ENCODE assay signal across 10 mouse cellular contexts in genomic region chr3:146058263-146058662, GRCm38 (mm10). TPM values are rescaled to one million over a fixed set of nuclear protein-coding genes. Genes with fewer than 3 reads are reported as not detected.
DNase-seq lines count a peak whose midpoint lies in the region; ATAC-seq and TF ChIP-seq lines count a peak whose summit lies in the region.
"Had no signal": no experiment of that assay in that cellular context is flagged by ENCODE, and none has a peak within 500 bp of the region (broad histone marks: within the 10 kb centered on the region; RNA-seq: fewer than 3 reads in every experiment).

No protein-coding gene starts in this region.

- no peaks in the 10 kb centered on the region for H3K27me3 ChIP-seq in heart, embryonic 12.5 days (replicated peaks)
- peaks cover 3% of the 10 kb centered on the region for H3K27me3 ChIP-seq in C2C12 (ENCODE audit: control insufficient read depth, insufficient read depth, insufficient read length)
- H3K27me3 ChIP-seq: liver, embryonic 15.5 days had no signal

- no peaks in the 10 kb centered on the region for H3K79me2 ChIP-seq in C2C12 (ENCODE audit: control insufficient read depth, insufficient read depth)

- no peak overlapping the region for H3K27ac ChIP-seq in heart, embryonic 12.5 days (ENCODE audit: poor library complexity, severe bottlenecking)
- H3K27ac ChIP-seq in embryonic fibroblast, embryonic 13.5 days (ENCODE audit: insufficient read depth, low read length) = no peak overlapping the region
- H3K27ac ChIP-seq: embryonic facial prominence, embryonic 13.5 days; liver, embryonic 15.5 days had no signal

- peaks cover 2% of the 10 kb centered on the region for H3K4me1 ChIP-seq in heart, embryonic 12.5 days (replicated peaks)
- no peaks in the 10 kb centered on the region for H3K4me1 ChIP-seq in embryonic fibroblast, embryonic 13.5 days (ENCODE audit: control insufficient read depth, insufficient read depth, low read length)
- H3K4me1 ChIP-seq: liver, embryonic 15.5 days had no signal

- H3K79me3 ChIP-seq in C2C12 (ENCODE audit: low read depth) = no peaks in the 10 kb centered on the region

- WGBS in heart, embryonic 12.5 days = 21% methylated on average over 4 of the region's 4 CpGs

- no peak overlapping the region for H3K4me2 ChIP-seq in heart, embryonic 12.5 days
- H3K4me2 ChIP-seq: embryonic facial prominence, embryonic 13.5 days; liver, embryonic 15.5 days had no signal

- peak; percentile 38 for DNase-seq in heart, adult 8-10 months (ENCODE audit: low spot score)
- DNase-seq in kidney, adult 9 months = peak; percentile 45
- DNase-seq in mesoderm, embryonic 11.5 days (ENCODE audit: low read depth, low spot score) = peak; percentile 71
- peak; percentile 65 for DNase-seq in thymus, postnatal 25 days

- no peak overlapping the region for H3ac ChIP-seq in C2C12 (ENCODE audit: control insufficient read depth, insufficient read length, low read depth)

- TF ChIP-seq POLR2A in embryonic fibroblast, embryonic 13.5 days (IDR thresholded peaks at IDR 0.05; ENCODE audit: low read depth, low read length) = no peak

- no peaks in the 10 kb centered on the region for H3K36me3 ChIP-seq in heart, embryonic 12.5 days
- no peaks in the 10 kb centered on the region for H3K36me3 ChIP-seq in C2C12 (ENCODE audit: control insufficient read depth, insufficient read depth)
- H3K36me3 ChIP-seq: embryonic facial prominence, embryonic 13.5 days; liver, embryonic 15.5 days had no signal

- peak; percentile 28 for TF ChIP-seq CTCF in C2C12 (IDR thresholded peaks at IDR 0.05; ENCODE audit: control insufficient read depth, insufficient read depth, insufficient read length)
- 0 out of 2 replicates have a peak, but pooled peaks have one; percentile 42 for TF ChIP-seq CTCF in embryonic fibroblast, embryonic 13.5 days (IDR thresholded peaks at IDR 0.05; ENCODE audit: borderline replicate concordance, insufficient read depth, low read length)

- no peaks in the 10 kb centered on the region for H3K9me3 ChIP-seq in heart, embryonic 12.5 days (replicated peaks)
- H3K9me3 ChIP-seq: embryonic facial prominence, embryonic 13.5 days; liver, embryonic 15.5 days had no signal

- no peak overlapping the region for H3K4me3 ChIP-seq in heart, embryonic 12.5 days
- H3K4me3 ChIP-seq in C2C12 (ENCODE audit: insufficient read depth, poor library complexity, severe bottlenecking) = no peak overlapping the region
- H3K4me3 ChIP-seq in embryonic fibroblast, embryonic 13.5 days (ENCODE audit: insufficient read depth, low read length) = no peak overlapping the region
- H3K4me3 ChIP-seq: embryonic facial prominence, embryonic 13.5 days; liver, embryonic 15.5 days had no signal

- ATAC-seq in heart, embryonic 12.5 days (ENCODE audit: insufficient number of reproducible peaks, low FRiP score) = no peak
- peak; percentile 75 for ATAC-seq in activated CD4-positive, CD25-positive, alpha-beta regulatory T cell, adult 4 months

- H3K9ac ChIP-seq in heart, embryonic 12.5 days = no peak overlapping the region
- H3K9ac ChIP-seq: embryonic facial prominence, embryonic 13.5 days; liver, embryonic 15.5 days had no signal

TF ChIP-seq in C2C12, 6 proteins besides CTCF, POLR2A, EP300 and RAD21:
- TF ChIP-seq MYOD1 (IDR thresholded peaks at IDR 0.05; ENCODE audit: control insufficient read depth, insufficient read length, low read depth) = no peak

RNA-seq across cellular contexts. Expression of gene Wdr63, which starts 49.7 kb away (rescaled TPM):
- not detected for total RNA-seq in heart, adult 8-10 months (2022)
- polyA plus RNA-seq in heart, embryonic 12.5 days (2016; fragmentation: Nextera tagmentation; extraction: Ambion mirVana) = not detected in 2 replicates
- polyA plus RNA-seq in C2C12 (2012; fragmentation: generic; extraction: Trizol) = 0.43 TPM
- polyA plus RNA-seq in activated CD4-positive, CD25-positive, alpha-beta regulatory T cell, adult 4 months (2017; shearing (Covaris generic)) = not detected
- 1.1 and 1.4 TPM in 2 replicates for polyA plus RNA-seq in embryonic fibroblast, embryonic 13.5 days (2011; ENCODE audit: insufficient read length, low read depth, missing spikeins)
- polyA plus RNA-seq: liver, embryonic 15.5 days had no signal

RNA-seq across cellular contexts. Expression of gene Mcoln3, which starts 59.0 kb away (rescaled TPM):
- total RNA-seq in heart, adult 8-10 months (2022) = not detected
- polyA plus RNA-seq in heart, embryonic 12.5 days (2016; fragmentation: Nextera tagmentation; extraction: Ambion mirVana) = 0.66 and 1.1 TPM in 2 replicates
- polyA plus RNA-seq in C2C12 (2012; fragmentation: generic; extraction: Trizol) = not detected
- 1 to 10 TPM; 3.4 to 5.1 TPM for polyA plus RNA-seq in activated CD4-positive, CD25-positive, alpha-beta regulatory T cell, adult 4 months (2017; shearing (Covaris generic))
- polyA plus RNA-seq in embryonic fibroblast, embryonic 13.5 days (2011; ENCODE audit: insufficient read length, low read depth, missing spikeins) = not detected in 2 replicates
